Mouse (Mus musculus): ENCODE results near the gene Paqr5.

Gene Paqr5

DNA sequence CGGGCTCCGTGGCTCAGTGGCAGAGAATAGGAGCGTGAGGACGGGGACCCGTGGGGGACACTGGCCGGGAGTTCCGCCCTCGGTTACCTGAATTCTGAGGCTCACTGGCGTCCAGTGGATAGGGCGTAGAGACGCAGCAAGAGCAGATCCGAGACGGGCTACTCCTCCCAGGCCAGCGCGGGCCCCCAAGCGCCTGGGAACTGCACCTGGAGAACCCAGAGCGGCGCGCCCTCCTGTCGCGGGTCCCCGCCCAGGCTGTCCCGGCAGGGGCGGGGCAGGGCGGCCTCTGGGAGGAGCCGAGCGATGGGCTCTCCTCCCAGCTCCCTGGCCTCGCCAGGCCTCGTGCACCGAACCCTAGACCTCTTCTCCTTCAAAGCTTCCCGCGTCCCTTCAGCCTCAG is at the start of gene Paqr5:
Gene Paqr5 (minus strand): TSS at position 257 of the 400 bp plus-strand sequence.
- DNase-seq (ENCODE audit: low read depth, low spot score) = no peak

- no peak for DNase-seq (ENCODE audit: low read depth, low spot score)
These were observed 35.6 kb upstream of the Paqr5 start for GRCm38 (mm10) chr9:62062234-62062633.

GRCm38 (mm10) chr9:62060431-62060830 is 33.8 kb upstream of the Paqr5 start:
- no peak for DNase-seq (ENCODE audit: low read depth, low spot score)

GRCm38 (mm10) chr9:62059941-62060340 is 33.3 kb upstream of the Paqr5 start:
- DNase-seq (ENCODE audit: low read depth, low spot score) = no peak

- DNase-seq (ENCODE audit: low read depth, low spot score) = no peak
These were observed 31.3 kb upstream of the Paqr5 start for GRCm38 (mm10) chr9:62057881-62058506.

GRCm38 (mm10) chr9:62056206-62056605 is 29.6 kb upstream of the Paqr5 start:
- DNase-seq (ENCODE audit: low read depth, low spot score) = no peak

- DNase-seq (ENCODE audit: low read depth, low spot score) = no peak
These were observed 24.1 kb upstream of the Paqr5 start for GRCm38 (mm10) chr9:62050801-62051200.

- no peak for DNase-seq (ENCODE audit: low read depth, low spot score)
These were observed 22.5 kb upstream of the Paqr5 start for GRCm38 (mm10) chr9:62049166-62049565.

GRCm38 (mm10) chr9:62042167-62042566 is 15.5 kb upstream of the Paqr5 start:
- no peak for DNase-seq (ENCODE audit: low read depth, low spot score)

DNA sequence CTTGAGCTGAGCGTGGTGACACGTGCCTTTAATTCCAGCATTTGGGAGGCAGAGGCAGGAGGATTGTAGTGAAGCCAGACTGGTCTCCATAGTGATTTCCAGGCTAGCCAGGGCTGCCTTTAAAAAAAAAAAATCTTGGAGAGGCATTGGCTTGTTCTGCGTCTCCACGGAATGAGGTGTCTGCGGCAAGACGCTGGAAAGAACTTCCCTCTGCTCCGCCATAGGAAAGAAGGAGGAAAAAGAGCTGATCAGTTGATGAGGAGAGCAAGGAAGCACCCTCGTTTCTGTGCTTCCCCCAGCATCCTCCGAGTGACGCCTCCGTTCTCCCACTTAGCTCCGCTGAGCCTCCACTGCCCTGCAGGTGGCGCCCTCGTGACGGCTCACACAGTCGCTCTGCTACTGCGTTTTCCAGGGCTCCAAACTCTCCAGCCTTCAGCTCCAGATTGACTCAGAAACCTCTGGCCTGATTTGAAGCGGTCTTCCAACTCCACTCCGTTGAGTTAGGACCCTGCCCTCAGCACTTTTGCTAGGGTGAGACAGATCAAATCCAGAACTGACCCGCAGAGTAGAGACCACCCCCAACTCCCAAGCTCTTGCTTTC is 13.5 kb upstream of the Paqr5 start:
- DNase-seq (ENCODE audit: low read depth, low spot score) = peak; percentile 53

DNA sequence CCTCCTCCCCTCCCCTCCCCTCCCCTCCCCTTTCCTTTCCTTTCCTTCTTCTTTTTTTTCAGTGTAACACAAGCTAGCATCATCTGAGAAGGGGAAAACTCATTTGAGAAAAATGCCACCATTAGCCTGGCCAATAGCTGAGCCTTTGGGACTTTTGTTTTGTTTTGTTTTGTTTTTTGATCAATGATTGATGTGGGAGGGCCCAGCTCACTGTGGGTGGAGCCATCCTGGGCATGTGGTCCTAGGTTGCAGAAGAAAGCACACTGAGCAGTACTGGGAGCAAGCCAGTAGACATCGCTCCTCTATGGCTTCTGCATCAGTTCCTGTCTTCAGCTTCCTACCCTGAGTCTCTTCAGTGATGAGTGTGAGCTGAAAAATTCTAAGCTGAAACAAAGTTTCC is 9.2 kb upstream of the Paqr5 start:
- no peak for DNase-seq (ENCODE audit: low read depth, low spot score)

DNA sequence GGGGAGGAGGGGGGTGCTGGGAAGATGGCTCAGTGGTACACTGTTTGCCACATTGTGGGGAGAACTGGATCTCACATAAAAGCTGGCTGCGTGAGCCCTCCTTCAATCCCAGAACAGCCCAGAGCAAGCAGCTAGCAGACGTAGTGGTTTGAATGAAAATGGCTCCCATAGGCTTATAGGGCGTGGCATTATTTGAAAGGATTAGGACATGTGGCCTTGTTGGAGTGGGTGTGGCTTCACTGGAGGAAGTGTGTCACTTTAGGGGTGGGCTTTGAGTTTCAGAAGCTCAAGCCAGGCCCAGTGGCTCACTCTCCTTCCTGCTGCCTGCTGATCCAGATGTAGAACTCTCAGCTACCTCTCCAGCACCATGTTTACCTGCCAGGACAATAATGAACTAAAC is 5.5 kb upstream of the Paqr5 start:
- no peak for DNase-seq (ENCODE audit: low read depth, low spot score)

- no peak for DNase-seq (ENCODE audit: low read depth, low spot score)
These were observed 1.4 kb upstream of the Paqr5 start for GRCm38 (mm10) chr9:62028072-62028471.

DNA sequence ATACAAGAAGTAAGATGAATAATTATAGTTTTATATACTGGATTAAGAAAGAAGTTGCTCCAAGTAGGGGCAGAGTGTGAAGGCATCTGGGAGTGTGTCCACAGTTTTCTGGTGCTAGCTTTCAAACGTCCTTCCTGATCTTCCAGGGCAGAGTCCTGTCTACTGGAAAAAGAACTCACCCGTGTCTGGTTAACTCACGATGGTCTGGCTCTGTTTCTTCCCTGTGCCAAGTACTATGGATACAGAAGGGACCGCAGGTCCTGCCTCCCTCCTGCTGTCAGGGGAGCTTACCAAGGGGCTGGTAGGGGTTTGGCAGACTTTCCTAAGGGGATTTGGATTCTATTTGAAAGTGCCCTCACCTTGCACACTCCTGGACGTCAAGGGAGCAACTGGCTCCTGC is 1.6 kb downstream of the Paqr5 start:
- DNase-seq (ENCODE audit: low read depth, low spot score) = no peak

DNA sequence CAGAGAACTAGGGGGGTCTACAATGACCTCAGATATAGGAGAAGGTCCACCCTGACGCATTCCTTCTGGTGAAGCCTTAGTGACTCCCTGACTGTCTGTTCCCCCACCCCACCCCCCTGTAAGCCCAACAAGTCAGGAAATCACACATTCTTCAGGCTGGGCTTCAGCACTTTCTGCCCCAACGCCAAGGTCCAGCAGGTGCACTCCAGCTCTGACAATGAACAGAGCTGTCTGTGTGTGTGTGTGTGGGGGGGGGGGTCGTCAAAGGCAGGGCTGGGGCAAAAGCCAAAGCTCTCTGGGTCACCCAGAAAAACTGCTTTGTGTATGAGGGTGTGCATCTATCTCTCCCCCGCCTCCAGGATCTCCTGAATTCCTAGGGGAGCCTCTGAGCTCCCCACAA is 2.8 kb downstream of the Paqr5 start:
- DNase-seq (ENCODE audit: low read depth, low spot score) = no peak

DNA sequence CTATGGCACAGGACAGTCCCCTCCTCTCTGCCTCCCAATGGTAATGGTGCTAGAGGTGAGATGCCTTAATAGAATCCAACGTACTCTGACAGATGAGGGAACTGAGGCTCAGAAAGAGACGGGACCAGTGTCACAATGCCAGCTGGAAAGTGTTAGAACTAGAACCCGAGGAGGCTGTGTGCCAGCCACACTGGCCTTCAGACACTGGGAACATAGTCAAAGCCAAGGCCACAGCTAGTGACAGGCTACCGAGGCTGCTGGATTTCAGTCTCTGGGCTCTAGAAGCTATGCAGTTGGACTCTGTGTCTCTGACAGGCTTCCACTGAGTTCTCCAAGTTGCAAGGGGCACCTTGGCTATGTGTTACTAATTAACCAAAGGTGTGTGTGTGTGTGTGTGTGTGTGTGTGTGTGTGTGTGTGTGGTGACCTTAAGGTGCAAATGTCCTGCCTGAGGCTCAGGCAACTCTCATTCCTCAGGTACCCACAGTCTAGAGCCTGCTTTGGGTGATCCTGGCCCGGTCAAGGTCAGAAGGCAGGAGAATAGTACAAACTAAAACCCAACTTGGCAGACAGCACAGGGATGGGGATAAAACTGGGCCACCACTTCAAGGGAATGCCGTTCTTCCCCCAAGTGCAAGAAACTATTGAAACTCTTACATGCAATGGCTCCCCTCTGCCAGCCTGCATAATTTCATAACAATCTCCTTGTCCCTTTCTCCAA is 3.5 kb downstream of the Paqr5 start:
- no peak for DNase-seq (ENCODE audit: low read depth, low spot score)

- no peak for DNase-seq (ENCODE audit: low read depth, low spot score)
These were observed 5.0 kb downstream of the Paqr5 start for GRCm38 (mm10) chr9:62021583-62022120.

GRCm38 (mm10) chr9:62020259-62020658 is 6.4 kb downstream of the Paqr5 start:
- DNase-seq (ENCODE audit: low read depth, low spot score) = no peak

DNA sequence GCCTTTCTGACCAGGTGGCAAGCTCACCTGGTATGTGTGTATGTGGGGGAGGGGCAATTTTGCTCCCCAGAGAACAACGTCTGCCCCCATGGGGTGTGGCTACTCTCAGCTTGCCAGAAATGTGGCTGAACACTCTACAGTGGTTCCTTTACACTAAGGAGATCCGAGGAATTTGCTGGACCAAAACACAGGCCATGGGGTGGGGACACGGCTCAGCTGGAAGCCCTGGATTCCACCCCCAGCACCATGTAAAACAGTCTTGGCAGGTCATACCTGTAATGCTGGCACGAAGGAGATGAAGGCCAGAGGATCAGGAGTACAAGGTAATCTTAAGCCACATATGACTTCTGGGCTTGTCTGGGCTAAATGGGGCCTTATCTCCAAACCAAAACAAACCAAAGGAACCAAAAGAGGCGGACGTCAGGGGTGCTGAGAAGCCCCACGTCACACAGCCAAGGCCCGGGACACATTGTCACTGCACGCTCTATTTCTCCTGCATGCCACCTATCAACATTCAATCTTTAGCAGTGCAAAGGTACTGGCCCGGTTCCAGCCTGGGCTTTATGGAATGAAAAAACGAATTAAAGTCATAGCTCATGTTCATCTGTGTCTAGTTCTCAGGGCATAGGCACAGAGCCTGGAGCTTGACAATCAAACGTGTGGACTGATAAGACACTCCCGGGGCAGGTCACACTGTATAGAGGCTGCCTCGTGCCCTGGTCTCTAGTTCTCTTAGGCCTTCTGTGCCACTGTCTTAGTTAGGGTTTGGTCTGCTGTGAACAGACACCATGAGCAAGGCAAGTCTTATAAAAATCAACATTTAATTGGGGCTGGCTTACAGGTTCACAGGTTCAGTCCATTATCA is 8.2 kb downstream of the Paqr5 start:
- no peak for DNase-seq (ENCODE audit: low read depth, low spot score)

GRCm38 (mm10) chr9:62017329-62017728 is 9.3 kb downstream of the Paqr5 start:
- DNase-seq (ENCODE audit: low read depth, low spot score) = no peak

DNA sequence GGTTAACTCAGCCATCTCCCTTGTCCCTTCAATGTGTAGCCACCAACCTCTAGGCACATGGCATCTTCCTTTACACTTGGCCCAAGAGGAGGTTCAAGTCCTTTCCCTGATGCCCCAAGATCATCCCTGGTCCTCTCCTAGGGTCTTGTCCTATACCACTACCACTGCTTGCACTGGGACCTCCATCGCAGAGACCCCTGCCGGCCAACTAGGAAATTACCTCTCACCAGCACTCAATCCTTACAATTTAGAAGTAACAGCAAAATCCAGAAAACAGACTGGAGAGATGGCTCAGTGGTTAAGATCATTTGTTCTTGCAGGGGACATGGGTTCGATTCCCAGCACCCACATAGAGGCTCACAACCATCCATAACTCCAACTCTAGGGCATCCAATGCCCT is 11.2 kb downstream of the Paqr5 start:
- no peak for DNase-seq (ENCODE audit: low read depth, low spot score)
